Mouse (Mus musculus) midbrain, embryonic 12.5 days (tissue): ENCODE measurements around the gene Wbp1l. TPM values are rescaled to one million over a fixed set of nuclear protein-coding genes. Genes with fewer than 3 reads are reported as not detected.

Experiments used
- ATAC-seq: fragments of 200-750 bp; cut with Nextera tagmentation; 2 replicates; pipeline ENCODE4 v1.8.0; 2017; ENCODE audit warnings: low read depth, moderate TSS enrichment, moderate library complexity; ENCODE audit not compliant: low FRiP score
- H3K27ac ChIP-seq: fragments of 300-500 bp; sonication (generic); replicated peaks from 2 replicates; pipeline ENCODE4 v1.5.1; 2016; ENCODE audit warnings: mild to moderate bottlenecking
- H3K27me3 ChIP-seq: fragments of 300-500 bp; sonication (generic); 2 replicates; pipeline ENCODE4 v1.6.1; 2016; ENCODE audit warnings: mild to moderate bottlenecking
- H3K36me3 ChIP-seq: fragments of 300-500 bp; sonication (generic); 2 replicates; pipeline ENCODE4 v1.6.1; 2016
- H3K4me1 ChIP-seq: fragments of 300-500 bp; sonication (generic); 2 replicates; pipeline ENCODE4 v1.6.1; 2016
- H3K4me2 ChIP-seq: fragments of 300-500 bp; sonication (generic); replicated peaks from 2 replicates; pipeline ENCODE4 v1.6.1; 2016; ENCODE audit warnings: mild to moderate bottlenecking, moderate library complexity
- H3K4me3 ChIP-seq: fragments of 300-500 bp; sonication (generic); 2 replicates; pipeline ENCODE4 v1.5.1; 2016; ENCODE audit warnings: mild to moderate bottlenecking
- H3K9ac ChIP-seq: fragments of 300-500 bp; sonication (generic); replicated peaks from 2 replicates; pipeline ENCODE4 v1.6.1; 2016; ENCODE audit warnings: mild to moderate bottlenecking, moderate library complexity
- H3K9me3 ChIP-seq: fragments of 300-500 bp; sonication (generic); 2 replicates; pipeline ENCODE4 v1.6.1; 2016; ENCODE audit warnings: mild to moderate bottlenecking
- WGBS: fragments of 180-500 bp; shearing (Covaris S2); methylation state at CpG from one replicate; pipeline ENCODE4 v1.1.7; 2016; 5-methylcytosine and 5-hydroxymethylcytosine counted together
- polyA plus RNA-seq: library from polyadenylated mRNA; unstranded; fragments of >200 nt; fragmentation: Nextera tagmentation; extraction: Ambion mirVana; gene quantifications from 2 replicates; pipeline ENCODE4 v1.2.1, GENCODE M21; 2016

The Wbp1l gene
- polyA plus RNA-seq, 1 experiment from 2014 or later = 51.5 TPM

DNA sequence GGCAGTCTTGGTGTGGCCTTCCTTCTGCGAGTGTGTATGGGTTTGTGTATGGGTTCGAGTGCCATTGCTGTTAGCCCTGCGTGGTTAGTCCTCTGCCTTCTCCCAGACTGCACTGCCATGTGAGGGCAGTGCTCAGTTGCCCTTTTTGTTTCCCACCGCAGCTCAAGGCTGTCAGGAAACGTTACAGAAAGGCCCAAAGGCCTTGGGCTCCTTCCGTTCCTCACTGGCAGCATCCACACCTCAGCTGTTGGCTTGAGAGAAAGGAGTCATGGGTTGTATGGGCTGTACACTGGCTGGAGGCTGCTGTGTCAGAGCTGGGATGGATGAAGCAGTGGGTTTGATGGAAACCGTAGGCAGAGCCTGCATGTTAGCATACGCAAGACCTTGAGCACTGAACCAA, 41.9 kb downstream of the Wbp1l start:
- Histone ChIP-seq H3K4me1 (peaks cover 44% of the 10 kb centered on the region), H3K4me3 (no peak overlapping the region), H3K27me3 (no peaks in the 10 kb centered on the region), H3K4me2 (no peak overlapping the region), H3K9me3 (no peaks in the 10 kb centered on the region), H3K27ac (no peak overlapping the region), H3K9ac (no peak overlapping the region), H3K36me3 (peaks cover 16% of the 10 kb centered on the region; the same call in 1 of the 2 replicates)
- ATAC-seq = no peak
- 95% methylated on average over 8 of the region's 8 CpGs for WGBS

DNA sequence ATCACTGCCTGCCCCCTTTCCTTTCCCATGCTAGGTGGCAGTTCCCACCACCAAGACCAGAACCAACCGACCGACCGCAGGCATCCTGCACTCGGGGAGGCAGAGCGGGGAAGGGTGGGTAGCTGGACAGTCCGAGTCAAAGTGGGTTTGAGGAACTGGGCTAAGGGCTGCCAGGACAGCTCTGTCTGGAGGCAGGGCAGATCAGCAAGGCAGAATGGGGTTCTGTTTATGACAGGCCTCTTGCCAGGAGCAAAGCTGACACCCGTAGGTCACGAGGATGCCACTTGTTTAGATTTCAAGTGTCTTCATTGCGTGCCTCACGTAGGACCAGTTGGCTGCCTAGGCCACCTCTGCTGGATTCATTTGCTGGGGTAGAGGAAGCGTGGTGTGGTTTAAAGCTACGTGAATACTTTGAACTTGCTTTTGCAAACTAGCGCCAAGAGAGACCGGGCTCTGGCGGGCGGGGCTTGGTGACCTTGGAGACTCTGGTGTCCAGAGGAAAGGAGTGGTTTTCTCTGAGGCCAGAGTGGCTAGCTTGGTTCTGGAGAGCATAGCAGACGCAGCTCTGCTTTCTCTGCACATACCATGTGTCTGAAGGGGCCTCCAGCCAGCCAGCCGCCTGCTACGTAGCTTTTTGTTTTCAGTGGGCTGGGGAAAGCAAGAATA, 42.7 kb downstream of the Wbp1l start:
- H3K36me3 ChIP-seq = peaks cover 16% of the 10 kb centered on the region; the same call in 1 of the 2 replicates
- H3K4me1 ChIP-seq = peaks cover 40% of the 10 kb centered on the region
- ATAC-seq = no peak
- no peaks in the 10 kb centered on the region for H3K9me3 ChIP-seq
- WGBS = 72% methylated on average over 19 of the region's 19 CpGs
- peak overlapping the region; percentile 39; the same call in 1 of the 2 replicates for H3K9ac ChIP-seq
- H3K27ac ChIP-seq = peak overlapping the region; percentile 64
- no peaks in the 10 kb centered on the region for H3K27me3 ChIP-seq
- H3K4me3 ChIP-seq = no peak overlapping the region
- H3K4me2 ChIP-seq = no peak overlapping the region

DNA sequence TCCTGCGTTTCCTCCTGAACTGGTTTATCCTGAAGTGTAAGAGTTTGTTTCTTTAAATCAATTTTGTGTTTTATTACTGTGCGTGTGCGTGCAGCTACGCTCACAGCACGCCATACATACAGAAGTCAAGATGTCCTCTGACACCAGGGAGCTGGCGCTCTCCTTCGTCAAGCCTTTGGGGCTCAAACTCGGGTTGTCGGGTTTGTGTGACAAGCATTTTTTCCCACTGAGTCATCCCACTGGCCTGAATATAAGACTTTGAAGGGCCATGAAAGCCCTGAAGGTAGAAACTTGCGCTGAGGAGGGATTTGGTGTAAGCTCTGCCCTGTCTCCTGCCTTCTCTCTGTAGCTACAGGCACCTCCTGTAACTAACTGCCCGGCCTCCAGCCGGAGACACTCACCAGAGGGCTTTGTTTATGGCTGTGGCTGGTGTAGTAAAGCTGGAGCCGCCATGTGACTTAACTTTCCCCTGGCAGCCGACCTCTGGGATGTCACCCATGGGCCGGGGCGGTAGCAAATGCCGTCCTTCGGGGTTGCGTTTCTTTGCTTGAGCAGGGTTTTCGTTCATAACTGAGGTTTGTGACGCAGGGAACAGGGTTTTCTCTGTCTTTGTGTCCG, 43.4 kb downstream of the Wbp1l start:
- H3K9me3 ChIP-seq = no peaks in the 10 kb centered on the region
- WGBS = 74% methylated on average over 22 of the region's 22 CpGs
- peaks cover 15% of the 10 kb centered on the region; the same call in 1 of the 2 replicates for H3K36me3 ChIP-seq
- H3K27ac ChIP-seq = peak overlapping the region; percentile 64
- no peak overlapping the region for H3K4me3 ChIP-seq
- ATAC-seq = no peak
- no peak overlapping the region for H3K4me2 ChIP-seq
- peaks cover 38% of the 10 kb centered on the region for H3K4me1 ChIP-seq
- no peak overlapping the region for H3K9ac ChIP-seq
- no peaks in the 10 kb centered on the region for H3K27me3 ChIP-seq

- H3K4me3 ChIP-seq = no peak overlapping the region
- H3K4me2 ChIP-seq = no peak overlapping the region
- H3K9ac ChIP-seq = no peak overlapping the region
- H3K27ac ChIP-seq = no peak overlapping the region
- H3K27me3 ChIP-seq = no peaks in the 10 kb centered on the region
- H3K9me3 ChIP-seq = no peaks in the 10 kb centered on the region
- peaks cover 8% of the 10 kb centered on the region; the same call in 1 of the 2 replicates for H3K36me3 ChIP-seq
- H3K4me1 ChIP-seq = peaks cover 38% of the 10 kb centered on the region
- no peak for ATAC-seq
- 87% methylated on average over 5 of the region's 5 CpGs for WGBS
Observed at GRCm38 (mm10) chr19:46643236-46643635, 44.4 kb downstream of the Wbp1l start.

GRCm38 (mm10) chr19:46644343-46644792, 45.5 kb downstream of the Wbp1l start:
- H3K4me2 ChIP-seq = no peak overlapping the region
- no peak for ATAC-seq
- H3K27me3 ChIP-seq = no peaks in the 10 kb centered on the region
- H3K36me3 ChIP-seq = peaks cover 4% of the 10 kb centered on the region; the same call in 1 of the 2 replicates
- H3K4me3 ChIP-seq = no peak overlapping the region
- H3K9ac ChIP-seq = no peak overlapping the region; the same call in 1 of the 2 replicates
- H3K9me3 ChIP-seq = no peaks in the 10 kb centered on the region
- H3K4me1 ChIP-seq = peaks cover 38% of the 10 kb centered on the region
- H3K27ac ChIP-seq = peak overlapping the region; percentile 25
- WGBS = 69% methylated on average over 10 of the region's 10 CpGs

DNA sequence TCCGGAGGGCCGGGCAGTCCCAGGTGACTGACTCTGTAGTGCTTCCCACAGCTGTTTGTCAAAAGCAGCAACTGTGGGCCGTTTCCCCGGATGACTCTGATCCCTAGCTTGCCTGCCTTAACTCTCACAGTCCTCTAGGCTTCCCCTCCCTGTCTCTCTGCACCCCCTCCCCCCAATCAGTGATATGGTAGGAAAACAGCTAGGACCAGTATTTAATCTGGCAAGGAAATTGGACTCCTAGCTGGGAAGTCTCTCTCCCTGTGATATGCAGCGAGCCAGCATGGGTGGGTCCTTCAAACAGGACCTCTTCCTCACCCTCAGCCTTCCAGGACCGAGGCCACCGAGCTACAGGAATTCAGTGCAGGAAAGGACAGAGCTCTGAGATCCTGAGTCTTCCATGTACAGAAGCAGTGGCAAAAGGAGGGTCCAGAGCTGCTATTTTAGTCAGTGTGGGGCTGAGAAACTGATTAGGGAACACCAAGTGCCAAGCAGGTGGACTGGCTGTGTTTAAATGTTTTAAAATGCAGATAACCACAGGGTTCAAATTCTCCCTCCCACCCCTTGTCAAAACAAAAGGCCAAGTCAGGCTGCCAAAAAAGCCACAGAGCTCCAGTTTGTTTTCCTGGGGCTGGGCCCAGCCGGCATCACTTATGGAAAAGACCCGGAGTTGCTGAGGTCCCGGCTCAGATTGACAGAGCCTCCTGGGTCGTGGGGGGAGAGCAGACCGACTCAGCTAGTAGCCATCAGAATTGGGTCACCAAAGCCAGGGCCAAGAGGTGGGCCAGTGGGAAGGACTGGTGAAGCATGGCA, 46.1 kb downstream of the Wbp1l start:
- WGBS = 34% methylated on average over 12 of the region's 12 CpGs
- Histone ChIP-seq H3K36me3 (peaks cover 4% of the 10 kb centered on the region; the same call in 1 of the 2 replicates), H3K4me2 (no peak overlapping the region), H3K4me1 (peaks cover 38% of the 10 kb centered on the region), H3K4me3 (no peak overlapping the region), H3K27ac (peak overlapping the region; percentile 25), H3K9ac (no peak overlapping the region; the same call in 1 of the 2 replicates), H3K27me3 (no peaks in the 10 kb centered on the region), H3K9me3 (no peaks in the 10 kb centered on the region)
- ATAC-seq = no peak

DNA sequence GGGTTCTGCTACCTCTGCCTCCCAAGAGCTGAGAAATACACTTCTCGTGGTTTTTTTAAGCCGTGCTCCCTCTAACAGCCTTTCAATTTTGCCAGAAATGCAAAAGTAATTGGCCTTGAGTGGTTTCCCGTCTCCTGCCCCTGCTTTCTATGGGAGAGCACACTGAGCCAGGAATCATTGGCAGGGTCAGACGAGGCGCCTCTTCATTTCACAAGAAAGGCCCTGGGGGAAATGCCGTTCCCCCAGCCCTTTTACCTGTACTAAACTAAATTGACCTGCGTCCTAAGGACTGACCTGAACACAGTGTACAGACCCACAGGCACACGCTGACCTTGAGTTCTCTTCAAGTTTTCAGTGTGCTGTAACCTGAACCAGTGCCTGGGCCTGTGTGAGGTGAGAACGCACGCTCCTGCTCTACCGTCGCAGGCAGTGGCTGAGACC, 47.2 kb downstream of the Wbp1l start:
- Histone ChIP-seq H3K4me2 (no peak overlapping the region), H3K9ac (no peak overlapping the region), H3K9me3 (no peaks in the 10 kb centered on the region), H3K4me3 (no peak overlapping the region), H3K27me3 (no peaks in the 10 kb centered on the region), H3K27ac (no peak overlapping the region), H3K4me1 (peaks cover 35% of the 10 kb centered on the region), H3K36me3 (no peaks in the 10 kb centered on the region; the same call in 1 of the 2 replicates)
- WGBS = 87% methylated on average over 12 of the region's 12 CpGs
- no peak for ATAC-seq

GRCm38 (mm10) chr19:46647254-46647653, 48.4 kb downstream of the Wbp1l start:
- H3K27me3 ChIP-seq = no peaks in the 10 kb centered on the region
- H3K4me1 ChIP-seq = peaks cover 23% of the 10 kb centered on the region
- no peak for ATAC-seq
- H3K9me3 ChIP-seq = no peaks in the 10 kb centered on the region
- no peak overlapping the region for H3K9ac ChIP-seq
- peaks cover 2% of the 10 kb centered on the region for H3K36me3 ChIP-seq
- no peak overlapping the region for H3K4me2 ChIP-seq
- no peak overlapping the region for H3K4me3 ChIP-seq
- WGBS = 74% methylated on average over 3 of the region's 3 CpGs
- H3K27ac ChIP-seq = no peak overlapping the region

DNA sequence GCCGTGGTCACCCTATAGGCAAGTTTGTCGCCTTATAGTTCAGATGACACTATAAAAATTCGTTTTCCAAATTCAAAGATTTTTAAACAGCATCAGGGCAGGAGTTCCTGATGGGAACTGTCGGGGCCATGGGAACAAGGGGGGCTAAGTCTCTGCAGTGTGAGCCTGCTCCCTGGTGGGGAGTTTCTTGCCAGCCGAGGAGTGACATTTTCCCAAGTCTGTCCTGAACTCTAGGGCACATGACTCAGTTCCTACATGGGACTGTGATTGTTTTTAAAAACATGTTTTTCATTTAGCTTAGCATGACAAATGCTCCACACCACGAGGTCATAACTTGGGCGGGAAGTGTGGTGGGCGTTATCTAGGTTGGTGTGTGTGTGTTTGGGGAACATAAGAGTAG, 49.0 kb downstream of the Wbp1l start:
- Histone ChIP-seq H3K4me2 (no peak overlapping the region), H3K9me3 (no peaks in the 10 kb centered on the region), H3K4me1 (peaks cover 20% of the 10 kb centered on the region), H3K36me3 (peaks cover 7% of the 10 kb centered on the region), H3K27ac (no peak overlapping the region), H3K9ac (no peak overlapping the region), H3K27me3 (no peaks in the 10 kb centered on the region), H3K4me3 (no peak overlapping the region)
- no peak for ATAC-seq
- 83% methylated on average over 8 of the region's 8 CpGs for WGBS

GRCm38 (mm10) chr19:46648565-46648964, 49.7 kb downstream of the Wbp1l start:
- H3K4me1 ChIP-seq = peaks cover 20% of the 10 kb centered on the region
- ATAC-seq = no peak
- H3K36me3 ChIP-seq = peaks cover 14% of the 10 kb centered on the region
- H3K9ac ChIP-seq = no peak overlapping the region
- H3K27ac ChIP-seq = no peak overlapping the region
- H3K9me3 ChIP-seq = no peaks in the 10 kb centered on the region
- H3K4me3 ChIP-seq = no peak overlapping the region
- no peak overlapping the region for H3K4me2 ChIP-seq
- WGBS = 96% methylated on average over 14 of the region's 14 CpGs
- no peaks in the 10 kb centered on the region for H3K27me3 ChIP-seq

- Histone ChIP-seq H3K9ac (no peak overlapping the region), H3K9me3 (no peaks in the 10 kb centered on the region), H3K27me3 (no peaks in the 10 kb centered on the region), H3K4me2 (no peak overlapping the region), H3K36me3 (peaks cover 52% of the 10 kb centered on the region), H3K4me1 (no peaks in the 10 kb centered on the region), H3K4me3 (no peak overlapping the region), H3K27ac (no peak overlapping the region)
- 85% methylated on average over 5 of the region's 5 CpGs for WGBS
- ATAC-seq = no peak
Observed at GRCm38 (mm10) chr19:46653188-46653587, 54.3 kb downstream of the Wbp1l start.
